Mouse (Mus musculus) kidney, adult 9 months (tissue): ENCODE results near the gene Ckmt2.

Source experiments
- DNase-seq: peaks from one replicate; pipeline ENCODE4 v3.0.0; 2022

Gene Ckmt2

GRCm38 (mm10) chr13:91858835-91859234 lies 17.9 kb downstream of the Ckmt2 start:
- DNase-seq = peak; percentile 29

- DNase-seq = no peak
These were observed 19.3 kb downstream of the Ckmt2 start for GRCm38 (mm10) chr13:91857427-91857826.

DNA sequence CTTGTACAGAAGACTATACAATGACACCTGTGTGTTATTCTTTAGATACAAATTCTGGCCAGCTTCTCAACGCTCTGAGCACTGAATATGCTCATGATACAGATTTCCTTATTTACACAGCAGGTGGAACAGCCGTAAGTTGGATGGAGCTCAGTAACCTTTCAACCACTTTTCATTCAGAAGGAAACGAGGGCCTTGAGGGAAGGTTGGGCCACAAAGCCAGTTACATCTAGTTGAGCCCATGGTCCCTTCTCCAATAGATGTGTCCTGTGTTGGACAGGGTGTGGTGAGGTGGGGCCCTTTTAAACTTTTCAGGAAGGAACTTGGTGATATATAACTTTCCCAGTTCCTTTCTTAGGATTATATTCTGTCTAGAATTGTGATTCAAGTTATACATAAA lies 22.3 kb downstream of the Ckmt2 start:
- DNase-seq = no peak

- no peak for DNase-seq
These were observed 48.8 kb downstream of the Ckmt2 start for GRCm38 (mm10) chr13:91827876-91828275.

DNA sequence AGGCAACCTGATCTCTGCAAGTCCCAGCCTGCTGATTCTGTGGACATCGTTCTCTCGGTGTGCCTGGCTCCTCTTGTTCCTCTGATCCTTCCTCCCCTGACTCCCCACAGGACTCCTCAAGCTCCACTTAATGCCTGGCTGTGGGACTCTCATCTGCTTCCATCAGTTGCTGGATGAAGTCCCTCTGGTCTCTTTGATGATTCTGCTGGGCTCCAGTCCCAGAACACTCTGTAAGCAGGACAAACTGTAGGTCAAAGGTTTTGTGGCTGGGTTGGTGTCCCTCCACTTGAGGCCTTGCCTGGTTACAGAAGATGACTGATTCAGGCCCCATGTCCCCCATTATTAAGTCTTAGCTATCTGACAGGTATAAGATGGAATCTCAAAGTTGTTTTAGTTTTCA lies 50.6 kb downstream of the Ckmt2 start:
- no peak for DNase-seq

DNA sequence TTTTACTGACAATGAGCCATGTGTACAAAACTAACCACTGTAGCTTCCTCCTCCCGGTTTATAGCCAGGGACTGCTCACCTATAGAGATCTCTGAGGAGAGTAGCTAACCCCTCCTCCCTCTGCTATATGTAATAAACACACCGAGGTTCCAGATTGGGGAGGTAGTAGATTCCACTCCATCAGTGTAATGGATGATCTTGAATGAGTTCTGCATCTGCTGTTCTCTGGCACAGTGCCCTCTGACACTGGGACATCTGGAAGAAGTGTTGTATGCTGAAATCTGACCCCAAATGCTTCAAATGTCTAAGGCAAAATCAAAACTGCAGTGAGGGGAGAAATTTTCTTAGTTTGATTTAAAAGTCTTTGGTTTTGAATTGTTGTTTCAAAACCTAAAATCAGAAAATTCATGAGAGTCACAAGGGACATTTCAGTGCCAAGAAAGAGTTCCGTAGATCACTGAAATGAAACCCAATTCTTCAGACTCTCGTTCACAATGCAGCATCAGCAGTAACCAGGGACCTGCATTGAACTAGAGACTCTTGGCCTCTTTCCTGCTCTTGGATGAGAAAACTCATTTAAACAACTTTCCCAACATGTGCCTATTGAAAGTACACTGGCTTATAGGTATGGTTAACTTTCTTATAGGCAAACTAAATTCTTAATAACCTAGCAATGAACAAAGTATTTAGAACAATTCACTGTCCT lies 51.7 kb downstream of the Ckmt2 start:
- DNase-seq = no peak

DNA sequence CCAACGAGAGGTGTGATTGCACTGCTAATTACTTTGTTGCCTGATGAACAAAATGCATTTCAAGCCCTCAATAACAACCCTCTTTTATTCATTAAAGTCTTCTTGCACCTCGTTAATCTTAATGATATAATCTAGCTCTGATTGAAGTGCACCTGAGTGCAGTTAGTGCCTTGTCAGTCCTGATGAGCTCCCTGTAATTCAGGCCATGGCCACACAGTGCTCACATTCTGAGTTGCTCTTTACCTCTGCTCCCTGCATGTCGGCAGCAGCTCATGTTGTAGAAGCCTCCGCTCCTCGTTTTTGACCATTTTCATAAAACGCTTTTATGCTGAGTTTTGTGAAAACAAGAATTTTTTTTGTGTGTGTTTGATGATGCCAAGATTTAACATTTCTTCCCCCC lies 53.0 kb downstream of the Ckmt2 start:
- DNase-seq = no peak

DNA sequence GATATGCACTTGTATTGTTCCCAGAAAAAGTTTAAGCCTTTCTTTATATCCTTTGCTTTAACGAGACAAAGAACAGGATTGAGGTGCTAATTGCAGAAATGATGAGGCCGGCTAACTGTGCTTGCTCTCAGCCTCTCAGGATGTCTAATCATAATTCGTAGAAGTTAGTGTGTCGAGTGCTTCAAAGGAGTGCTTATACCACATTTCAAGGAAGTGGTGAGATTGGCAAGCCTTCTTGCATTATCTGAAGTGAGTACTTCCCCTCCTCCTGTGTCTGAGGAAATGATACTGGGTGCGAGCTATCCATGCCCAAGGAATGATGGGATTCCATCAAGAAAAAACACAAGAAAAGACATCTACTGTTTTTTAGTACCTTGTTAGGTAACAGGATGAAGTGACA lies 62.0 kb downstream of the Ckmt2 start:
- no peak for DNase-seq

DNA sequence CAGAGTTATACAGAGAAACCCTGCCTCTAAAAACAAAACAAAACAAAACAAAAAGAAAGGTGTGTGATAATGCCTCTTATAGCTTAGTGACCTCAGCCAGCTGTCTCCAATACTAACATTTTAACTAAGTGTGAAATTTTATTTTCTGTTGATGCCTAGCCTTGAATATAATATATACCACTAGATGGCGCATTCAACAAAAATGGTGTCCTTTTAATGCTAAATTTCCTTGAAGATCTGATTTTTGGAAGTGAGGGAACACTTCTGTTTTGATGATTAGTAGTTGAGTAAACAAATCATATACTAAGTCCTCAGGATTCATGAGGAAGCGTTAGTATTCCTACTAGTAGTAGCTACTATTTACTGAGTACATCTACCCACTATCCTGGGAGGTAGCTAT lies 67.2 kb downstream of the Ckmt2 start:
- no peak for DNase-seq

DNA sequence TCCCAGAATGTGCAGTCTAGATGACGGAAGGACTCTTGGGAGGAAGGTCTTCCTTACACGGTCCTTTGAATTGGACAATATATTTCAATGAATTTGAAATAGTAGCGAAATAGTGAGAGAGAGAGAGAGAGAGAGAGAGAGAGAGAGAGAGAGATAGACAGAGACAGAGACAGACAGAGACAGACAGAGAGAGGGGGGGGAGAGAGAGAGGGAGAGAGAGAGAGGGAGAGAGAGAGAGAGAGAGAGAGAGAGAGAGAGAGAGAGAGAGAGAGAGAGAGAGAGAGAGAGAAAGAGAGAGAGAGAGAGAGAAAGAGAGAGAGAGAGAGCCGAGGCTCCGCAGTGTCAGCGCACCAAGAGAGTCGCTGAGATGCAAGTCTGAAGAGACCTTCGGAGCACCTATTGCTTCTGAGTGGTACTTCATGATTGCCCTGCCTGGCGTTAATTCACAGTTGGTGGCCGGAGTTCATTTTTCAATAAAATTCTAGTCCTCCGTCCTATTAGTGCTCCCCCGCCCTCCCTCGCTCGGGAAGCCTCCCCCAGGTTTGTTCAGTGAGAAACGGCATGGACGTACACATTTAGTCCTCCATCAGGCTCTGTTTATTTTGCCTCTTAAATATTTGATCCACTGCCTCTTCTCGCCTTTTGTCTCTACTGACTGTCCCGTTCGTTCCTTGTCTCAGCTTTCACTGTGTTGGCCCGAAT lies 68.7 kb downstream of the Ckmt2 start:
- DNase-seq = no peak

GRCm38 (mm10) chr13:91807155-91807839 lies 69.4 kb downstream of the Ckmt2 start, which contains the start of gene Zcchc9:
TSS of gene Zcchc9 (minus strand) at chr13:91807705.
- peak; percentile 90 for DNase-seq
